Mouse (Mus musculus): Measurements from ENCODE around the gene Tjp1. TPM values are rescaled to one million over a fixed set of nuclear protein-coding genes. Genes with fewer than 3 reads are reported as not detected.

The Tjp1 gene
- polyA plus RNA-seq, 1 experiment from 2014 or later: 41.1 TPM

GRCm38 (mm10) chr7:65333081-65333760 is 194.4 kb downstream of the Tjp1 start:
- no peak overlapping the region for H3K4me3 ChIP-seq
- H3K9me3 ChIP-seq: no peaks in the 10 kb centered on the region
- no peak overlapping the region for H3K9ac ChIP-seq
- ATAC-seq (ENCODE audit: borderline replicate concordance, extremely low read depth, low FRiP score, low TSS enrichment): no peak
- no peaks in the 10 kb centered on the region for H3K4me1 ChIP-seq
- no peak overlapping the region for H3K4me2 ChIP-seq
- peaks cover 51% of the 10 kb centered on the region for H3K36me3 ChIP-seq
- no peak overlapping the region for H3K27ac ChIP-seq
- 76% methylated on average over 2 of the region's 2 CpGs for WGBS
- no peaks in the 10 kb centered on the region for H3K27me3 ChIP-seq

DNA sequence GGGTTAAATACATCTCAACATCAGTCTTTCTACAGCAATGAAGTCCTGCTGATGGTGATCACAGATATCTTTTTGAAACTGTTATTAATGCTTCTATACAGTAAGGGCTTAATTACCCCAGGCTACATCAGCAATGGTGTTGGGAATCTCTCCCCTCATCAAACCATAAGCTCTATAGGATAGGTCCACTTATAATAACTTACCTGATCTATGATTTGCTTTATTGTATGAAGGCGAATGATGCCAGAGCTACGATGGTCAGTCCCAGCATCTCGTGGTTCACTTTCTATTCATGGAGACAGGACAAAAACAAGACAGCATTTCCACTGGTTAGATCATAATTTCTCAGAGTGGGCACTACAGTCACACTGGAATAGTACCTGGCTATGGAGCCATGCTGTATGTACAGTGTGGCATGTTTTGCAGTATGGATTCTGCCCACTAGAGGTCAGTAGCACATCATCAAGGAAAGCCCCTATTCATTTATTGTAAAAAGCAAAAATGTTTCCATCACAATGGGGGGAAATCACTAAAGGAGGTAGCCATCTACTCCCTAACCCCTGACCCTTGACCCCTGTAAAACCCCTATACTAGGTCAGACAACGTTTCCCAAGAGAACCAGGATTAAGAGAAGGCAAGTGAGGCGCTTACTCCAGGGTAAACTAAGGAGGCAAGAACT is 208.4 kb downstream of the Tjp1 start:
- Histone ChIP-seq H3K4me1 (no peaks in the 10 kb centered on the region), H3K4me2 (no peak overlapping the region), H3K27ac (no peak overlapping the region), H3K4me3 (no peak overlapping the region), H3K9me3 (no peaks in the 10 kb centered on the region), H3K27me3 (no peaks in the 10 kb centered on the region), H3K36me3 (peaks cover 69% of the 10 kb centered on the region), H3K9ac (no peak overlapping the region)
- ATAC-seq (ENCODE audit: borderline replicate concordance, extremely low read depth, low FRiP score, low TSS enrichment): no peak
- 72% methylated on average over 5 of the region's 5 CpGs for WGBS

- H3K9ac ChIP-seq: no peak overlapping the region
- no peak overlapping the region for H3K27ac ChIP-seq
- no peaks in the 10 kb centered on the region for H3K9me3 ChIP-seq
- no peaks in the 10 kb centered on the region for H3K27me3 ChIP-seq
- H3K36me3 ChIP-seq: peaks cover 74% of the 10 kb centered on the region
- no peaks in the 10 kb centered on the region for H3K4me1 ChIP-seq
- WGBS: 33% methylated on average over 5 of the region's 5 CpGs
- H3K4me3 ChIP-seq: no peak overlapping the region
- ATAC-seq (ENCODE audit: borderline replicate concordance, extremely low read depth, low FRiP score, low TSS enrichment): no peak
- no peak overlapping the region for H3K4me2 ChIP-seq
Observed at GRCm38 (mm10) chr7:65317418-65317817, 210.2 kb downstream of the Tjp1 start.

DNA sequence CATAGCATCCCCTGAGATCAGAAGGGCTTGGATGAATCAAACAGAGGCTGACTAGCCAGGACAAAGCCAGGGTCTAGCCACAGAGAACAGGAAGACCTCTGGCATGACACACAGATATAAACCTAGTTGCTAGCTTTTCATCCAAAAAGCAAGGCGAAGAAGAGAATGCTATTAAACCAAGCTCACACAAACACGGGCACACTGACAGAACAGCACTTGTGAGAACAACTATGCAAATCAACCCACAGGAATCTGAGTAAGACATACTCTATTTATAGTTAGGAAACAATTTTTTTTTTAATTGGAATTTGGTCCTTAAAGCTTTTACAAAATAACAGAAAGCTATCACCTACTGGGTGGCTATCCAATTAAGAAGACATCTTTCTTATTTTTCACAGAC is 212.4 kb downstream of the Tjp1 start:
- WGBS: 88% methylated on average over 2 of the region's 2 CpGs
- H3K36me3 ChIP-seq: peaks cover 83% of the 10 kb centered on the region
- no peak overlapping the region for H3K4me2 ChIP-seq

DNA sequence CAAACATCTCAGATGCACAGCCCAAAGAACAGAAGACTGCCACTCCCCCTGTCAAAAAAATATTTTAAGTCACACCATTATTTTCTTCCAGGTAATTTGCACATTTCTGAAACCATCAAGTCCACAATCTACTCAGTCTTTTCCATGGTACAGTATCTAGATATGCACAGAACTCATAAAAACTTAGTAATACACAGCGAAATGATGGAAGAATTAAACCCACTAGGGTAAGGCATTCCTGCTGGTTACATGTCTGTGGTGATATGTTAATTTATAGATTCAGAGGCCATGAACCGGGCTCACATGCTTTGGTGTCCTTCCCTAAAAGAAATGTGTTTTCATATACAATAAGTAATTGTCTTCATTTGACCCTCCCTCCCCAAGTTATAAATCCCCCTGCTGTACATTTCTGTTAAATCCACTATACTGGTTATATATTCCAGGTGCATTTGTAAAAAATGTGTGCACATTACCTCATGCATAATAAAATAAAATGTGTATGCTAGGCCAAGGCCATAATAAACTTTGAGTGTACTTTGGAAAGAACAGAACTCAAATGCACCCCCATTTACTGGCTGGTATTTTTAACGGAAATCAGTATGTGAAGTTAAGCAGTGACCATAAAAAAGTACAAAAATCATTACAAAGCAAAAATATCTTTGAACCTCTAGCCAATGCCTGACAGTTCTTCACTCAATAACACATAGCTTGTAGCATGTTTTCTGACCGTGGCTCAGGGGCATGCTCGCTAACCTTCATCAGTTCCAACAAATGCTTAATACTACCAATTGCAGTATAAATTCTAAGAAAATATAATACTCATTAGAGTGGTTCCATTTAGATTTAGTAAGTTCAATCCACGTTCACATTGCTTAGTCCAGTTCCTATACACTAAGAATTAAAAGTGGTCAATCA is 230.6 kb downstream of the Tjp1 start:
- Histone ChIP-seq H3K36me3 (peaks cover 57% of the 10 kb centered on the region), H3K4me1 (no peaks in the 10 kb centered on the region), H3K4me2 (no peak overlapping the region), H3K27me3 (no peaks in the 10 kb centered on the region), H3K4me3 (no peak overlapping the region), H3K9ac (no peak overlapping the region), H3K27ac (no peak overlapping the region), H3K9me3 (no peaks in the 10 kb centered on the region)
- ATAC-seq (ENCODE audit: borderline replicate concordance, extremely low read depth, low FRiP score, low TSS enrichment): no peak
- WGBS: 89% methylated on average over 6 of the region's 6 CpGs

More for the DNA sequence above, 212.4 kb downstream of the Tjp1 start:
- ATAC-seq (ENCODE audit: borderline replicate concordance, extremely low read depth, low FRiP score, low TSS enrichment): no peak
- Histone ChIP-seq H3K9ac (no peak overlapping the region), H3K27me3 (no peaks in the 10 kb centered on the region), H3K9me3 (no peaks in the 10 kb centered on the region), H3K27ac (no peak overlapping the region), H3K4me1 (no peaks in the 10 kb centered on the region), H3K4me3 (no peak overlapping the region)

- Histone ChIP-seq H3K4me2 (no peak overlapping the region), H3K9ac (no peak overlapping the region)
- 60% methylated on average over 16 of the region's 16 CpGs for WGBS
Observed at GRCm38 (mm10) chr7:65282886-65283285, 244.7 kb downstream of the Tjp1 start.

DNA sequence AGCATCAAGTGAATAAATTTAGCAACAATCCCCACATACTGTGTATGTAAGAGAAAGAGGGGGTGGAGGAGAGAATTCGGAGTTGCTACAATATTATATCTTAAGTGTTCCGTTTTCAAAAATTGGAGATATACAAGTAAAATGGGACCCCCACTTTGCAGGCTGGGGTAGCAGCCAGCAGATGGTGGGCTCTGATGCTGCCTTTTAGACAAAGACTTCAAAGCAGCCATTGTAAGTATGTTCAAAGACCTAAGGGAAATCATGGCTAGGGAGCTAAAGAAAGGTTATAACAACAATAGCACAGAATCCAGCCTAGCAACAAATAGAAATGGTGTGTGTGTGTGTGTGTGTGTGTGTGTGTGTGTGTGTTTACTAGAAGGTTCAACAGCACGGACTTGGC is 245.6 kb downstream of the Tjp1 start:
- no peak overlapping the region for H3K4me2 ChIP-seq
- no peaks in the 10 kb centered on the region for H3K9me3 ChIP-seq
- H3K4me1 ChIP-seq: no peaks in the 10 kb centered on the region
- H3K4me3 ChIP-seq: no peak overlapping the region
- 76% methylated on average over 3 of the region's 3 CpGs for WGBS
- no peaks in the 10 kb centered on the region for H3K36me3 ChIP-seq
- no peaks in the 10 kb centered on the region for H3K27me3 ChIP-seq
- H3K27ac ChIP-seq: no peak overlapping the region
- ATAC-seq (ENCODE audit: borderline replicate concordance, extremely low read depth, low FRiP score, low TSS enrichment): no peak
- no peak overlapping the region for H3K9ac ChIP-seq

More at GRCm38 (mm10) chr7:65282886-65283285, 244.7 kb downstream of the Tjp1 start:
- Histone ChIP-seq H3K4me1 (no peaks in the 10 kb centered on the region), H3K9me3 (no peaks in the 10 kb centered on the region), H3K36me3 (no peaks in the 10 kb centered on the region), H3K4me3 (no peak overlapping the region), H3K27me3 (no peaks in the 10 kb centered on the region), H3K27ac (no peak overlapping the region)
- ATAC-seq (ENCODE audit: borderline replicate concordance, extremely low read depth, low FRiP score, low TSS enrichment): no peak

GRCm38 (mm10) chr7:65280944-65281912 is 246.4 kb downstream of the Tjp1 start:
- no peak overlapping the region for H3K27ac ChIP-seq
- H3K36me3 ChIP-seq: no peaks in the 10 kb centered on the region
- H3K4me3 ChIP-seq: no peak overlapping the region
- H3K9ac ChIP-seq: no peak overlapping the region
- no peaks in the 10 kb centered on the region for H3K4me1 ChIP-seq
- WGBS: 51% methylated on average over 10 of the region's 10 CpGs
- peak; percentile 43; the same call in 1 of the 2 replicates for ATAC-seq (ENCODE audit: borderline replicate concordance, extremely low read depth, low FRiP score, low TSS enrichment)
- H3K4me2 ChIP-seq: no peak overlapping the region
- H3K9me3 ChIP-seq: no peaks in the 10 kb centered on the region
- H3K27me3 ChIP-seq: no peaks in the 10 kb centered on the region

- no peak overlapping the region for H3K4me3 ChIP-seq
- no peak overlapping the region for H3K4me2 ChIP-seq
- H3K4me1 ChIP-seq: no peaks in the 10 kb centered on the region
- no peaks in the 10 kb centered on the region for H3K36me3 ChIP-seq
- H3K27ac ChIP-seq: no peak overlapping the region
- no peak overlapping the region for H3K9ac ChIP-seq
- no peaks in the 10 kb centered on the region for H3K27me3 ChIP-seq
- 39% methylated on average over 13 of the region's 13 CpGs for WGBS
- ATAC-seq (ENCODE audit: borderline replicate concordance, extremely low read depth, low FRiP score, low TSS enrichment): no peak
- no peaks in the 10 kb centered on the region for H3K9me3 ChIP-seq
Observed at GRCm38 (mm10) chr7:65279277-65279676, 248.3 kb downstream of the Tjp1 start.

- Histone ChIP-seq H3K4me3 (no peak overlapping the region), H3K27ac (no peak overlapping the region), H3K27me3 (no peaks in the 10 kb centered on the region), H3K36me3 (no peaks in the 10 kb centered on the region), H3K4me2 (no peak overlapping the region), H3K9me3 (no peaks in the 10 kb centered on the region), H3K4me1 (no peaks in the 10 kb centered on the region), H3K9ac (no peak overlapping the region)
- ATAC-seq (ENCODE audit: borderline replicate concordance, extremely low read depth, low FRiP score, low TSS enrichment): 0 out of 2 replicates have a peak, but pooled peaks have one; percentile 7
- 75% methylated on average over 4 of the region's 4 CpGs for WGBS
Observed at GRCm38 (mm10) chr7:65275761-65276160, 251.8 kb downstream of the Tjp1 start.

DNA sequence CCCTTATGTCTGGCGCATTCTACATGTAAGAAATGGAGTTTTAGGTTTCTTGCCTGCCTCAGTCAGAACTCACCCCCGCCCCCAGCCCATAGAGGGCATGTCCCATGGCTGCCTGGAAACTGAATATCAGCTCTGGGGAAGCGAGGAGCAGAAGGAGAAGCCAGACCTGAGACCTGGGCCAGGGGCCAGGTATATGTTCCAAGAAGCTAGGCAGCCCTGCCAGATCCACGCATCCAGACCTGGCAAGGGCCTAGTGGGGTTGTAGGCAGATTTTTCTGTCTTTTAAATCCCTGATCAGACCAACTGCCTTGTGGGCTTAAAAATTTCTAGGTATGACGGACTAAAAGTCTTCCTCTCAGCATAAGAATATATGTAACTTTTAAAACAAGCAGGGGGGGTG is 253.4 kb downstream of the Tjp1 start:
- H3K27me3 ChIP-seq: no peaks in the 10 kb centered on the region
- no peak overlapping the region for H3K9ac ChIP-seq
- 83% methylated on average over 5 of the region's 5 CpGs for whole genome bisulfite sequencing
- H3K9me3 ChIP-seq: no peaks in the 10 kb centered on the region
- no peak overlapping the region for H3K27ac ChIP-seq
- no peak for ATAC-seq (ENCODE audit: borderline replicate concordance, extremely low read depth, low FRiP score, low TSS enrichment)
- H3K36me3 ChIP-seq: no peaks in the 10 kb centered on the region
- H3K4me1 ChIP-seq: no peaks in the 10 kb centered on the region
- H3K4me3 ChIP-seq: no peak overlapping the region
- H3K4me2 ChIP-seq: no peak overlapping the region
